Mouse (Mus musculus): ENCODE results near the gene Wdr6.
"Not testable (repeated sequence)": the region's sequence is repeated elsewhere in the genome, so short reads cannot be mapped to it uniquely, and the experiment has no call there.

Wdr6 gene

DNA sequence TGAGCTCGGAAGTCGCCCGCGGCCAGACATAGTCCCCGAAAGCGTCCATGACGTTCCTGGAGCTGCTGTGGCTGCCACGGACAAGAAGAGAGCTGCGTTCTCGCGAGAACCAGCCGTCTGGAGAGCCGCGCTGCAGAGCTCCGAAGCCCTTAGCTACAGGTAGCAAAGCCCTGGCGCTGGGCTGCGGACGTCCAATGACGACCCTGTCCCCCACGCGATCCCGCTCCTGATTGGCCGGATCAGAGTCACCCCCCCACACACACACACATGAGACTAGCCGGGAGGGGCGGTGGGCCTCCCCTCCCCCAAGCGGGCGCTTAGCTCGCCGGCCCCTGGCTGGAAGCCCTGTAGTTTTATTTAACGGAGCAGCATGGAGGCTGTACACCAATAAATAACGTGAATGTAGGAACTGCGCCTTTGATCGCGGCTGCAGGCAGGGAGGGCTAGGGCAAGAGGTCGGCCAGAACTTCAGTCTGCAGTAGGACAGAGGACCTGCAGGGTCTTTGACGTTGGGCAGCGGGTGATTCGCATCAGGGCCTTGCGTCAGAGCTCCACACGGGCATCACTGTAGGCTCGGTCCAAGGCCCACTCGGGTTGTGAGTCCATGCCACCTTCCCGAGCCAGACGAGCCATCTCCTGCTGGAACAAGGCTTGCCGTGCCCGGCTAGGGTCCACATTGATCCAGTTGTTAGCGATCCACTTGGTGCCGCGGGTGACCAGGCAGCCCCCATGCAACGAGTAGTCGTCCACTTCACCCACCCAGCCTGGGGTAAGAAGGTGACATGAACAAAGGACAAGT, at the start of gene Wdr6:
Wdr6 (minus strand) TSS at position 195 of the 799 bp plus-strand sequence.
- peak; percentile 98 for DNase-seq (ENCODE audit: low read depth, low spot score)

DNA sequence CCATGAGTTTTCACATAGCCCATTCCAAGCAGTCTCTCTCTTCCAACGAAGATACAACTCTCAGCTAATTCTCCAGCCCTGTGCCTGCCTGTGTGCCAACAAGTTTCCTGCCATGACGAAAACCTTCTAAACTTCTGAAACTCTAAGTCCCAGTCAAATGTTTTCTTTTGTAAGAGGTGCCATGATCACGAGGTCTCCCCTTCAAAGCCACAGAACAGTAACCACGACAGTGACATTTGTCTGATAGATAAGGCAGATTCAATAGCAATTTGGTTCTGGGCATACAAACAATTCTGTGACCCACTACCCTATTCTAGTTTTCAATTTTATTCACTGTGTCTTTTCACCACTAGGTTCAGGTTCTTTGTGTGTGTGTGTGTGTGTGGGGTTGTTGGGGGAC, 49.6 kb upstream of the Wdr6 start:
- no peak for DNase-seq (ENCODE audit: low read depth, low spot score)

DNA sequence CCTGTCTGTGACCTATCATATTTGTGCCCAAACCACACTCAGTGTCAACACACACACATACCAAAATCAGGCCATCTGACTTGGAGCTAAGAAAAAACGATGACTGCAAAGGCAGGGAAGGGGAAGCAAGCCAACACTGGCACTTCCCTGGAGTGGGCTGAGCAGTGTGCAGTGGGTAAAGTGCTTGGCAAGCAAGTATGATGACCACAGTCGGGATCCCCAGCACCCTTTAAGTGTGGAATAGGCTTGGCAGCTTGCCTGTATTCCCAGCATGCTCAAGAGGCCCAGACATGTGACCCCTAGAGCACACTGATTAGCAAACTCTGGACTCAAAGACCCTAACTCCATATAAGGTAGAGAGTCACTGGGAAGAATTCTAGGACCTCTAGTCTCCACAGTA, 48.0 kb upstream of the Wdr6 start:
- DNase-seq (ENCODE audit: low read depth, low spot score) = no peak

DNA sequence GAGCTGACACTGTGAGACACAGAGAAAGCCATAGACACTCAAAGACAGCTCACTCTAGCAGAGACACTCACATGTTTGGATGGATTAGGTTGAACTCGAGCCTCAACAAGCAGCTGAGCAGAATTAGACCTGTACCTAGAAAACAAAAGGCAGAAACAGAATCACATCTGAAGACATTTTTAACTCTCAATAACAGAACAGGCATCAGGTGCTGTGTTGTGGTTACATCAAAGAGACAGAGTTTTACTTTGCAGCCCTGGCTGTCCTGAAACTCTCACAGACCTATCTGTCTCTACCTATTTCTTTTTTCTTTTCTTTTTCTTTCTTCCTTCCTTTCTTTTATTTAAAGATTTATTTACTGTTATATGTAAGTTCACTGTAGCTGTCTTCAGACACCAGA, 38.8 kb upstream of the Wdr6 start:
- no peak for DNase-seq (ENCODE audit: low read depth, low spot score)

DNA sequence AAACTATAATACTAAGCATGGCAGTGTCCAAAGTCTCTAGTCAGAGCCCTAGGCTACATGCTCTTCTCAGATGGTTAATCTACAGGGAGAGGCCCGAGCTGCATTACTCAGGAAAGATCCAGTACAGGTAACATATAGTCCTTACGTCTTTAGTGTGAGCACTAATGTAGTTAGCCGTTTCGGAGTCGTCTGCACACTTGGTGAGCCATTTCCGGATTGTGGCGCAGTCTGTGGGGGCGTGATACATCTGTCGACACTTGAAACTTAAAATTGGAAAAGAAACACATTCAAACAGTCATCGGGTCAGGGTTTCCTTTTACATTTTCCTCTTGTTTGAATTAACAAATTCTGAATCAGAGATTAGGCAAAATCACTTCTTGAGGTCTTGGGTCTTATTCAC, 32.9 kb upstream of the Wdr6 start:
- DNase-seq (ENCODE audit: low read depth, low spot score) = no peak

DNA sequence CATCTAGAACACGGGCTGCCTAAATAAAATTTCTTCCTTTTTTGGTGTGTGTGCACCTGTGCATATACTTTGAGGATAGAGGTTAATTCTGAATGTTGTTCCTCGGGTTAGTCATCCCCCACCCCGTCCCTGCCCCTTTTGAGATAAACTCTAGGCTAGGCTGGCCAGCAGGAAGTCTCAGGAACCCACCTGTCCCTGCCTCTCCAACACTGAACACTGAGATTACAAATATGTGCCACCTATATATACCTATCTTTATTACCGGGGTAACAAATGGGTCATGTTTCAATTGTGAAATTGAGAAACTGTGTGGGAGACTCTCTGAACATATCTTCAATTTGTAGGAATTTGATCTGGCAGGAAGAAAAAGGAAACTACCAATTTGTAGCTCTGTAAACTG, 30.4 kb upstream of the Wdr6 start:
- DNase-seq (ENCODE audit: low read depth, low spot score) = no peak

DNA sequence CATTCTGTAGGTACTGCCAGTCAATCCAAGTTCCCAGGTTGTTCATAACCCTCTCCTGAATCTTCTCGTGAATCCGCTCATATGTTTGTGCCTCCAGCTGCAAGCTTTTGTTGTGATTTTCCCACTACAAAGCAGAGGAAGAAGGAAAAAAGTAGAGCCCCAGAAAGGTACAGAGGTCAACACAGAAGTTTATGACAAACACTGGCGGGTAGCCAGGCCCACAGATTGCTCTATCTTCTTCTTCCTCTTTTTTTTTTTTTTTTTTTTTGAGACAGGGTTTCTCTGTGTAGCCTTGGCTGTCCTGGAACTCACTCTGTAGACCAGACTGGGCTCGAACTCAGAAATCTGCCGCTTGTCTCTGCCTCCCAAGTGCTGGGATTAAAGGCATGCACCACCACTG, 29.4 kb upstream of the Wdr6 start:
- DNase-seq (ENCODE audit: low read depth, low spot score) = not testable (repeated sequence)

DNA sequence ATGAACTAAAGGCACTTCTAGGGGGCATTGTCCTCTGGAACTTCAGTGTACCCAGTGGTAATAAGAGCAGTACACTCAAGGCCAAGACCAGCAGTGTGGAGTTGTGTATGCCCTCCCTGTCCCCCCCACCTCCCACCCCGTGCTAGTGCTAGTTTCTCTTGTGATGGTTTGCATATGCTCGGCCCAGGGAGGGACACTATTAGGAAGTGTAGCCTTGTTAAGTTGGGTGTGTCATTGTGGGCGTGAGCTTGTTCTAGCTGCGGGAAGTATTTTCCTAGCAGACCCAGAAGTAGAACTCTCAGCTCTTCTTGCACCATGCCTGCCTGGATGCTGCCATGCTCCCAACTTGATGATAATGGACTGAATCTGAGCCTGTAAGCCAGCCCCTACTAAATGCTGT, 23.4 kb upstream of the Wdr6 start:
- no peak for DNase-seq (ENCODE audit: low read depth, low spot score)

DNA sequence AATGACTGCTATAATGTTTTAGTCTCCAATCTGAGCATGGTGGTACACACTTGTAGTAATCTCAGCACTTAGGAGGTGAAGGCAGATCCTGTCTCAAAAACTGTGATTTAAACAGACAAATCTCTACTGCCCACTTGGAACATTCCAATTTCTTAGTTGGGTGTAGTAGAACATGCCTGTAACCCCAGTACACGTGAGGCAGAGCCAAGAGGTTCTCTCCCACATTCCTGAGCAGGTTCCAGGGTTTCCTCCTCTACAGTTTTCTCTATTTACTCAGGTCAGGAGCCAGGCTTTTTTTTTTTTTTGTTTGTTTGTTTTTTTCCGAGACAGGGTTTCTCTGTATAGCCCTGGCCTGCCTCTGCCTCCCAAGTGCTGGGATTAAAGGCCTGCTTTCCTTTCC, 21.5 kb upstream of the Wdr6 start:
- no peak for DNase-seq (ENCODE audit: low read depth, low spot score)

DNA sequence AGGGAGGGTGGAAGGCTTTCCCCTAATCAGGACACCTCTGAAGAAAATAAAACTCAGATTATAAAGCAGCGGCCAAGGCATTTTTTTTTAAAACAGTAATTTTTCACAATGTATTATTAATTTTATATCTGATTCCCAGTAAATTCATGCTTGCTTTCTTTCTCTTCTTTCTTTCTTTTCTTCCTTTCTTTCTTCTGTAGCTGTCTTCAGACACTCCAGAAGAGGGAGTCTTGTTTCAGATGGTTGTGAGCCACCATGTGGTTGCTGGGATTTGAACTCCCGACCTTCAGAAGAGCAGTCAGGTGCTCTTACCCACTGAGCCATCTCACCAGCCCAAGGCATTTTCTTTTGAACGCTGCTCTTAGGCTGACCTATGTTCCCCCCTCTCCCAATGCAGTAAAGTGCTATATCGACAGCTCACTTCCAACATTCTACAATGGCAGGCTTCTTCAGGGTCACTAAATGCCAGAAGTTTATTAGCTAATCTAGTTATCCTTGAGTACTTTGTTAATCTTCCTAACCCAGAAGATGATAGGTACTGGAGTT, 20.6 kb upstream of the Wdr6 start:
- no peak for DNase-seq (ENCODE audit: low read depth, low spot score)

DNA sequence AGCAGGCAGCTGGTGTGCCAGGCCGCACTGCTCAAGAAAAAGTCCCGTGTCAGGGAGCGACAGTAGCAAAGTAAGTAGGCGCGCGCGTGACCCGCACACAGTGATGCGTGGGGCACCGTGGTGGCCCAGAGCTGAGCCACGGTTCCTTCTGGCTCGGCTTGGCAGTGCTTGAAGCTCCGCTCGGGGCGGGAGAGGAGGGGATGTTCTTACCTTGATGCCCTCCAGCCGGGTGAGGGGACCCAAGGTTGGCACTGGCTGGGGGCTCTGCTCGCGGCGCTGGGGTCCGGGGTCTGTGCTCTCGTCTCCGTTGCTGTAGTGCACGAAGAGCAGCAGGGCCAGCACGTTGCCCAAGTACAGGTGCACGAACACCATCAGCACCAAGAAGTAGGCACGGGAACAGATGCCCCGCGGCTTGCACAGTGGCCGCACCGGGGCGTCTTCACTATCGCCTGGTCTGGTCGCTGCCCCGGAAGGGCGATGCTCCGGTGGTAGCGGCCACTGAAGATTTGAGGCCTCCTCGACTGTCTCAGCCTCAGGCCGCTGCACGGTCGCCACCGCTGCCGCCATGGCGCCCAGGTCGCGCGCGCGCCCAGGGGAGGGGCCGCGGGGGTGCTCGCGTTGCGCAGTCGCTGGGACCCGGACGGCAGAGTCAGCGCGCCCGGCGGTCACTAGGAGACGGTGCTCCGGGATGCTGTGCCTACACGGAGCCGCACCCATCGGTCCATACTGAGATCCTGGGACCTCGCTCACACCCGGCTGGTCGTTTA, 18.6 kb upstream of the Wdr6 start, which contains the start of gene P4htm:
P4htm (minus strand) TSS at position 670 of the 767 bp plus-strand sequence.
- DNase-seq (ENCODE audit: low read depth, low spot score) = peak; percentile 58

DNA sequence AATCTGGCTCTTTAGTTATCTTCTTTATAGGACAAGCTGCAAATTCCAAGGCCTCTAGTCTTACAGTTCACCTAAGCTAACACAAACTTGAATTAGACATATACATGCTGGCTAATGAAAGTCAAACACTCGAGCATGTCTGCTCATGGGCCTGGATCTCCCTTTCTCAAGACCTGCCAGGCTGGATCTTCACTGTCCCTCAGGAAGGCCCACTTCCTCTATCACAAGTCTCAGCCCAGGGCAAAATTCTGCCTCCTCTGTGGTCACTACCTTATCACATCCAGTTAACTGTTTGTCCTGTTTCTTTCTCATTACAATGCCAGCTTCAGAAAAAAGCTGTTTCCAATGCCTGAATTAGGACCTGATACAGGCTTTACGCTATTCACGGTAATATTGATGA, 15.8 kb upstream of the Wdr6 start:
- DNase-seq (ENCODE audit: low read depth, low spot score) = no peak

DNA sequence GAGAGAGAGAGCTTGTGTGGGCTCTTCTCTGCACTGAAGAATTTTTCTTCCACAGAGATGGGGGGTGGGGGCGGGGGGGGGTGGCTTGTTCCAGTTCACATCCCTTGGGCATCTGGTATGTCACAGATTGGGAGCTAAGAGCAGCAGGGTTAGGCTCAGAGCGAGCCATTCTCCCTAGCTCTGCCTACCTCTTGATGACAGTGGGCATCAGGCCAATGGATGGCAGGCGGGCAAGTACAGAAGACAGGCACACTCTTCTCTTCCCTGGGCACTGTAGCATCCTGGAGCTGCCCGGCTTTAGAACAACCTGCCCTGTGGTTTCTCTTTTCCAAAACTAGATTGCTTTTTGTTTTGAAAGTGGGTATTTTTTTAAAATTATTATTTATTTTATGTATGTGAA, 12.9 kb upstream of the Wdr6 start:
- no peak for DNase-seq (ENCODE audit: low read depth, low spot score)

DNA sequence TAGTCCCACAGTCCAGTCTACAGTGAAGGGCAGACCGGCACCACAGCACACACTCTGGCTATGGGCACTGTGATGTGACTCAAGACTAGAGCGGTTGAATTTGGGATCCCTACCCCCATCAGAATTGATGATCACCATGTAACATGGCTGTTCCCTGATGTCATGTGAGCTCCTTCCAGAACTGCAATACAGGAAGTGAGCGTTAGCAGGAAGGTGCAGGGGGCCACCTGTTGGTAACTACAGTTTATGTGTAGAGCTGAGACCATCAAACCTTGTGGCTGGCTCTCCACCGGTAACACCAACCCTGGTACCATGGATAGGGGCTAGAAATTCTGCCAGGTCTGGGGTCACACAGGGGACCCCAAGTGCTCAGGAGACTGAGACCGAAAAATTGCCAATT, 10.7 kb upstream of the Wdr6 start:
- peak; percentile 71 for DNase-seq (ENCODE audit: low read depth, low spot score)

DNA sequence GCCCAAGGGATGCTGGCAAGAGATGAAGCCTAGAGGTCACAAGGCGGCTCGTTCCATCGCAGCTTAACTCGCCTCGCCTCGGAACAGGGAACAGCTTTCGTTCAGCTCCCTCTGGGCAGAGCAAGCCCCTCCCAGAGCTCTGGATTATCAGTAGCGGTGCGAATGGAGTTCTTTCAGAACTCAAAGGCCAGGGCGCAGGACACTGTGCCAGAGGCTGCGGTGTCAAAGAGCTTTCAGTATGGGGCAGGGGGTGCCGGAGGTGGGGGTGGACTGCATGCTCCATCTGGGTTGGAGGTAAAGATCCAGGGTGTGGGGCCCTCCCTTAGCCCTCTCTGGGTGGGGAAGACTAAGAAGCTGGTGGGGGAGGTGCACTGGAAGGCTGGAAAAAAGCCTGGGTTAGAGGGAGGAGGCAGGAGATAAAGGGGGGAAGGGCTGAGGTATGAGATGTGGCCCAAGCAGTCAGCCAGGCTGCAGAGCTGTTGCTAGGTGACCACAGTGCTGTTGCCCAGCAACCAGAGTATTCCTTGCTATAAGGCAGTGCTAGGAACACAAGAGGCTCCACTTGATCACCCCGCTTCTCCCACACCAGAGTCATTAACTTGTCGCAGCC, 9.1 kb upstream of the Wdr6 start:
- DNase-seq (ENCODE audit: low read depth, low spot score) = peak; percentile 99

DNA sequence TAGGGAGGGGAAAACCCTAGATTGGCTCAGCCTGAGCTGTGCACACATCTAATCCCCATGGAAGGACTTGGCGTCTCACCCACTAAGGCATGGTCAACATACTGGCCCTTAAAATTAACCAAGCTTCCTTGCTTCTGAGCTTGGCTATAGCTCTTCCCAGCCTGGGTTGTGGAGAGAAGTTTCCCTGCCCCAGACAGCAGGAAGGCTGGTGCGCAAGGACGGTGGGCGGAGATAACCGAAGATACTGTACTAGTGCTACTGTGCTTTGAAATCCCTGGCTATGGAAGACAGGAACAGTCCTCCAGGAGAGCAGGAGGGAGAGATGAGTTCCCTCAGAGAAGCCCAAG, 778 bp upstream of the Wdr6 start:
- no peak for DNase-seq (ENCODE audit: low read depth, low spot score)

DNA sequence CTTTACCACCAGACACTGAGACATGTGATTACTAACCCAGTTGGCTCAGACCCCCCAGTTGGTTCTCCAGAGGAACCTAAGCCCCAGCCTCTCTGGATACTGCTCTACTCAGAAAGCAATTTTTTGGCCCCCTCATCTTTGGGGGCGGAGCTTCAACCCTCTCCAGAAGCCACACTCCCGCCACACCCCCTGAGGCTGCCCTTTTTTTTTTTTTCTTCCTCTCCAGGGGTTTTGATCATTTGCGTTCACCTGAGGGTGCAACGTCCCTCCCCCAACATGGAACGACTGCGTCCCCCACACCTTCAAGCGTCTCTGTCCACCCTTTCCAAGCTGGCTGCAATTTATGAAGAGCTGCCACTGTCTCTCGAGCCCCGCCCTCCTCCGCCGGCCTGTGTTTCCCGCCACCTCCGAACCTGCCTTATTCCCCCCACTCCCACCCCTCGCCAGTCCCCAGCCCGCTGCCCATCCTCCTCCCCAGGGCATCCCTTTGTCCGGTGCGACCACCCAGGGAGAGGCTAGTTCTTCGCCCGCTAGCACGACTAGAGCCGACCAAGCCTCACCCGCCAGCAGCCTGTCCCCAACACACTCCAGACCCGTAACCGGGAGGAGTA, 500 bp downstream of the Wdr6 start:
- no peak for DNase-seq (ENCODE audit: low read depth, low spot score)

DNA sequence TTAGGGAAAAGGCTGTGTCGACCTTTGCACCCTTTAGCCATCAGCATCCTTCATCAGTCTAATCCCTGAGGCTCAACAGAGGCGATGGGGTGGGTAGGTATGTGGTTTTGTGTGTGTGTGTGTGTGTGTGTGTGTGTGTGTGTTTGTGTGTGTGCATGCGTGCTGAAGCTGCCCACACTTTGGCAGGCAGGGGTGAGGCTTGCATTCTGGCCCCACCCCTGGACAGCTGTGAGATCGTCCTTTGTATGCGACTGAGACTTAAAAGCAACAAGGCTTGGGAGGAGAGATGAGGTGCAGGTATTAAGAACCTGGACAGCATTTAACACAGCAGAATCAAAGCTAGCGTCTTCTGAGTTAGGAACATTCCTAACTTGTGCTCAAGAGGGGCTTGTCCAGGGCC, 1.5 kb downstream of the Wdr6 start:
- no peak for DNase-seq (ENCODE audit: low read depth, low spot score)

DNA sequence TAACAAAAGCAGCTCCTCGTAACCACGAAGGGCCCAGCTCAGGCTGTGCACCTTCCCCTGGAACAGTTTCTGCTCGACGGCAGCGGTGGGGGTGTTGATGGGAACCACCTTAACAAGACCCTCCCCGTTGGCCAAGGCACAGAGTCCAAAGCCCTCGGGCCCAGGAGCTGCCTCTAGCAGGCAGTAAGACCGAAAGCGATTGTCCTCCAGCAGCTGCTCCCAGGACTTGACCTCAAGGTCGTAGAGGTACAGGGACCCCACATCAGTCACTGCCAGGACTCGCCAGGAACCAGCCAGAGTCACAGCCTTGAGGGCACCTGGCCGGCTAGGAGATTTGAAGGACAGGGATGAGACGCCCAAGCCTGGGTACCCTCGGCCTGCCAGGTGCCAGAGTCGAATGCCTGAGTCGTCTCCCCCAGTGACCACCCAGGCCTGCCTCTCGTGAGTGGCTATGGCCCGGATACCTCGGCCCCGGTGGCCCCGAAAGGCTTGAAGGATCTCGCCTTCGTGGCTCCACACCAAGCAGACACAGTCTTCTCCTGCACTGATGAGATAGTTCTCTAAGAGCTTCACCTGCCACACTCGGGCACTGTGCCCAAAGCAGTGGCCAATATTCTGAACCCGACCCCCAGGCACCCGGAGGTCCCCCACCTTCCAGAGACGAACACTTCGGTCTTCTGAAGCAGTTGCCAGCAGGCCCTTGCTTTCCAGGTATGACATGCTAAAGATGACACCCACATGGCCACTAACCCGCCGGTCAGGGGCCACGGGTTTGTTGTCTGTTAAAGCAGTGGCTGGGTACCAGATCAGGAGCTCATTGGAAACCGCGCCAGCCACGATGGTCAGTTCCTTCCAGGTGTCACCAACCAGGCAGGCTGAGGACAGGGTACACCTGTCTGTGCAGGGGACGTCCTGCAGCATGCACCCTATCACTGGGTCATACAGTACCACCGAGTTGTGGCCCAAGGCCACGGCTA, 2.9 kb downstream of the Wdr6 start:
- no peak for DNase-seq (ENCODE audit: low read depth, low spot score)

DNA sequence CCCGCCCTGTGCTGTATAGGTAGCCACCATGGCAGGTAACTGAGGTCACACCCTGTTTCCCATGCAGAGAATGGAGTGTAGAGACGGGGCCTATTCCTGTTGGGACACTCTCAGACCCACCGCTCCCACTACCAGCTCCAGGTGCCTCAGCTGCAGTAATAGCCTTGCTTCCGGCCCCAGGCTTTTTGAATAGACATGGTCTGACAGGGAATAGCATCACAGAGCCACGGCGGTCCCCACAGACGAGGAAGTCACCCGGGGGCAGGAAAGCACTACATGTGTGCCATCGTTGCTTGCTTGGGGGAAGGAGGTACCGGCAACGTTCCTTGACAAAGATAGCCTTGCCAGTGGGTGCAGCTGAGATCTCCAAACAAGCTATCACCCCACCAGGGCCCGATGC, 3.6 kb downstream of the Wdr6 start:
- DNase-seq (ENCODE audit: low read depth, low spot score) = no peak
